Mouse (Mus musculus): Measurements from ENCODE around the gene Bcl11a.

The Bcl11a gene

DNA sequence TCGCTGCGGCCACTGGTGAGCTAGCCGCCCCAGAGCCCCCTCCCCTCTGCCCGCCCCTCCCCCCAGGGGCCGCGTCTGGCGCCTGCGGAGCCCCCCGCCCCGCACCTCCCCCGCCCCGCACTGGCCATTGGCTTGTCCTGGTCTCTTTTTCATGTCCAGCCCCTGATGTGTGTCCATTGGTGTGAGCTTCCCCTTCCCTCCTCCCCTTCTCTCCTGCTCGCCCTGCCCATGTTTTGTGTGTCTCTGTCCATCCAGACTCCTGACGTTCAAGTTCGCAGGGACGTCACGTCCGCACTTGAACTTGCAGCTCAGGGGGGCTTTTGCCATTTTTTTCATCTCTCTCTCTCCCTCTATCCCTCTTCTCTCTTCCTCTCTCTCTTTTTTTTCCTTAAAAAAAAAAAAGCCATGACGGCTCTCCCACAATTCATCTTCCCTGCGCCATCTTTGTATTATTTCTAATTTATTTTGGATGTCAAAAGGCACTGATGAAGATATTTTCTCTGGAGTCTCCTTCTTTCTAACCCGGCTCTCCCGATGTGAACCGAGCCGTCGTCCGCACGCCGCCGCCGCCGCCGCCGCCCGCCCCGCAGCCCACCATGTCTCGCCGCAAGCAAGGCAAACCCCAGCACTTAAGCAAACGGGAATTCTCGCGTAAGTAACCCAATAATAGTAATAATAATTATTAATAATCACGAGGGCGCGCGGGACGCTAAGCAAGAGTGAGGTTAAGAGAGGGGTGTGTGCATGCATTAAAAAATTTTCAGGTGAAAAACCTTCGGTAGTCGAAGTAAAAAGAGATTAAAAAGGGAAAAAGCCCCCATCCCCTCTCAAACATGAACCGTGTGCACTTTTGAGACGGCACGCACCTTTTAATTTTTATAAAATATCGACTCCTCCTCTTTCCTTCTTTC, at the start of gene Bcl11a:
Gene Bcl11a, plus strand, starts transcription at position 262 of the 911 bp plus-strand sequence.
- peak; percentile 82 for DNase-seq (ENCODE audit: low spot score)

GRCm38 (mm10) chr11:24044025-24044424, 33.8 kb upstream of the Bcl11a start:
- no peak for DNase-seq (ENCODE audit: low spot score)

GRCm38 (mm10) chr11:24049226-24050031, 28.4 kb upstream of the Bcl11a start:
- DNase-seq (ENCODE audit: low spot score): peak; percentile 87

DNA sequence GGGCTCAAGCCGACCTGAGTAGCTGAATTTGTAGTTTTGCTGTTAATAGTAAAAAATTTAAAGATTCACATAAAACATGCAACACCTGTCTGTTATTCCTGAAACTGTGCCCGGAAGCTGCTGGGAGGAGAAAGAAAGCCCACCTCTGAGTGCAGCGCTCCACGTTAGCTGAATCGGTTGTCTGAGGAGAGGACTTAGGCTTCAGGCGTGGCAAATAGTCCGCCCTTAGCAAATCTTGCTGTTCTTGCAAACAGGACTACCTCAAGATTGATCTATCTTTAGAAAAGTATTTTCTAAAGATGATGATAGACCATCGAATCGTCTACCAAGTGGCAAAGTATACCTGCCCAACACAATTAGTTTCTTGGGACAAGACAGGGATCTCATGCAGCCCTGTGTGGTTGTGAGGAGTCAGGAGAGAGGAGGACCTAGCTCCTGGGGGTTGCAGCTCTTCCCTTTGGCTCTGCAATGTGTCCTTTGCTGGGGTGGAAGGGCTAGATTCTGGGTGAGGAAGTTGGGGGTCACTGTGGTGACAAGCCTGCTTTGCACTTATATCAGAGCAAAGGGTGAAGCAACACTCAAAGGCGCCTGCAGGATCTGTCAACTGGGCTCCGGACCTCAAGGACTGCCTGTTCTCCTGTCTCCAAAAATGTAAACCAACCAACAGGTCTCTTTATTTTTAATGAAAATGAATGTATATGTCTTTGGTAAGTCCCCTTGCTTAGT, 27.7 kb upstream of the Bcl11a start:
- DNase-seq (ENCODE audit: low spot score): no peak

GRCm38 (mm10) chr11:24052882-24053281, 25.0 kb upstream of the Bcl11a start:
- DNase-seq (ENCODE audit: low spot score): peak; percentile 45

- DNase-seq (ENCODE audit: low spot score): no peak
These were observed 18.7 kb upstream of the Bcl11a start for GRCm38 (mm10) chr11:24059137-24059536.

DNA sequence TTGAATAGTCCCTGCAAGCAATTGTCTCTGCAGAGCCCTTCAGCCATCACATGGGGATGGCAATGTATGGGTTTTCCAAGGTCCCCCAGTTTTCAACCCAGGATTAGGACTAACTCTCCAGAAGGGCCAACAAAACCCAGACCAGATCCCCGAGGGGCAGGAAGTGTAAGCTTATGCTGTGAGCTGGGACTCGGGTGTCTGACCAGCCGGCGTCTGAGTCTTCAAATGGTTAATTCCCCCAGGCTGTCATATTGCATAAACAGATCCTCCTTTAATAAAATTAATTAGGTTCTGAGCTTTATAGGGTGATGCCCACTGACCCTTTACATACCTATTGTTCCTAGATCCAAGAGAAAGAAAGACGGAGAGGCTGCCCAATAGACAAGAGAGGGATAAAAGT, 17.4 kb upstream of the Bcl11a start:
- peak; percentile 71 for DNase-seq (ENCODE audit: low spot score)

DNA sequence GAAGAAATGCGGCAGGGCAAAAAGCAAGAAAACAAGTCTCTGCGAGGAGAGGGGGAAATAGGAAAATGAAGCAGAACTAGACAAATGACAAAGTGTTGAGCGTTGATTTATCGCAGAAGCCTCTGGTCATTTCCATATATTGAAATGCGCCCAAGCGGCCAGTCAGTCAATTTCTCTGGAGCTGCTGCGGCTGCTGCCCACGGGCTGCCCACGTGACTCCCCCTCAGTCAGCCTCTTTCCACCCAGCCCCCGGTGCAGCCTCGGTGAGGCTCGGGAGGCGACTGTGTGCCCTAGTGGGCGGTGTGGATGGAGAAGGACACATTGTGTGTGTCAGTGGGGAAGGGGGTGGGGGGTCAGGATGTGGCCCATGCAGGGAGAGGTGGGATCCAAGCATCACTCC, 16.0 kb upstream of the Bcl11a start:
- DNase-seq (ENCODE audit: low spot score): peak; percentile 51

- peak; percentile 61 for DNase-seq (ENCODE audit: low spot score)
These were observed 15.3 kb upstream of the Bcl11a start for GRCm38 (mm10) chr11:24062495-24063096.

GRCm38 (mm10) chr11:24064221-24064620, 13.6 kb upstream of the Bcl11a start:
- no peak for DNase-seq (ENCODE audit: low spot score)

GRCm38 (mm10) chr11:24065313-24065712, 12.5 kb upstream of the Bcl11a start:
- DNase-seq (ENCODE audit: low spot score): peak; percentile 33

DNA sequence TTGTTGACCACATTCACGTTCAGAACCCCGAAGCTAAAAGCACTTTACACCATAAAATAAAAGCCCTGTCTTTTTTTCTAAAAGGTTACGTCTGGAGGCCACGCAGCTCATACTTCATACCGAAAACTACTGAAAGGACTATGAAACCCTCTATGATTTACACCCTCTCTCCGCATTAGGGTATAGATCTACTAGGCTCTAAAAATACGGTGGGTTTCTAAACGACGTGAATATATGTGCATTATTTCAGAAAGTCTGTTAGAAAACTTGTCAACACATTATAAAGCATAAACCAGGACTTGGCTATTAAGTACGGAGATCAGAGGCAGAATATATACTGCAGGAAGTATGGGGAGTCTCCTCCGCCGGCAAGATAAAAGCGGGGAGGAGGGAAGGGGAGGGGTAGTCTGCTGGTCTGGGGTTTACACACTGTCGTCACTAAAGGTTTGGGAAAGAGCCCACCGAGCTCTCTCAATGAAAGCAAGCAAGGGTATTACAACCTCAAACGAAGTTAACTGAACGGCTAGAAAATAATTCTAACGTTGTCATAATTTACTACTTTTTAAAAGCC, 3.8 kb upstream of the Bcl11a start:
- DNase-seq (ENCODE audit: low spot score): peak; percentile 40

- DNase-seq (ENCODE audit: low spot score): peak; percentile 49
These were observed 3.2 kb upstream of the Bcl11a start, which contains the start of gene A830031A19Rik for GRCm38 (mm10) chr11:24074634-24075104. A830031A19Rik (minus strand) TSS chr11:24075054.

DNA sequence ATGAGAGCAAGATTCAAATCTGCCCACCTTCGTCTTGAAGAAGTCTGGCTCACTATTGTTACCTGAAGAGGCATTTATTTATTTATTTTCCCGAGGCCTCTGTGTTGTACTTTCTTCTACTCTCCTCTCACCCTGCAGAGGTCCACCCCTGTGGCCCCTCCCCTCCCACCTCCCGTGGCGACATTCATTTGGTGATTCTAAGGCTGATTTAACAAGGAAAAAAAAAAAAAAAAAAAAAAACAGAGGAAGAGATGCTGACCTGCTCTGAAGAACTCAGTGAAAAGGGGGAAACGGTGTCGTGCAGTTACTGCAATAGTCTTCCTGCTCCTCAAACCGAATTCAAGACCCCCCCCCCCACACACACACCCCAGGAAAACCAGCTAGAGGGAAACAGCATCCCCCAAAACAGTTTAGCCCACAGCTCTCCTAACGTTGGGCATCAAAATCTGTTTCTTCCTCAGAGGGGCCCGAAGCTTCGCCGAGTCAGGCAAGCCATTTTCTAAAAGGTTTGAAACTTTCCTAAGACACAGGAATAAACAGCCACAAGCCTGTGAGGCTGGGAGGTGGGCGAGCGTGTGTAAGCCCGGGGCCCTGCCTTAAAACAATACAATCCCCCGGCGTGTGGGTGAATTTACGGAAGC, 2.2 kb upstream of the Bcl11a start:
- peak; percentile 41 for DNase-seq (ENCODE audit: low spot score)

DNA sequence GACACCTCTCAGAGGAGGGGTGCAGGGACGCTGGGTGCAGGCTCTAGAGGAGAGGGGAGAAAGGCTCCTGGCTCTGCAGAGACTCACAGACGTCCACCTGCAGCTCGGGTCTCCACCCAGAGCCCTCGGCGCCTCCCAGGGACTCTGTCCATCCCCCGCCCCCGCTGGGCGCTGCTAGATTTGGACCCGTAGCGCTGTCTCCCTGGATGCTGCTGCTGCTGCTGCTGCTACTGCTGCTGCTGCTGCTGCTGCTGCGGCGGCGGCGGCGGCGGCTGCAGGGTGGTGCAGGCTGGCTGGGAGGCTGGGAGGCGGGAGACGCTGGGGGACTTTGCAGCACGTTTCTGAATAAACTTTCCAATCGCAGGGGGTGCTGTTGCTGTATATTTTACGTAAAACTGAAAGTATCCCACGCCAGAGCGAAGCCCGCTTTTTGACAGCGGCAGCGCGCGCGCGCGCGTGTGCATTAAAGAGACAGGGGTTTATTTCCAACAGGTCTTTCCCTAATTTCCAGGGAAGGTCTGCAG, 1.7 kb upstream of the Bcl11a start:
- DNase-seq (ENCODE audit: low spot score): peak; percentile 81

DNA sequence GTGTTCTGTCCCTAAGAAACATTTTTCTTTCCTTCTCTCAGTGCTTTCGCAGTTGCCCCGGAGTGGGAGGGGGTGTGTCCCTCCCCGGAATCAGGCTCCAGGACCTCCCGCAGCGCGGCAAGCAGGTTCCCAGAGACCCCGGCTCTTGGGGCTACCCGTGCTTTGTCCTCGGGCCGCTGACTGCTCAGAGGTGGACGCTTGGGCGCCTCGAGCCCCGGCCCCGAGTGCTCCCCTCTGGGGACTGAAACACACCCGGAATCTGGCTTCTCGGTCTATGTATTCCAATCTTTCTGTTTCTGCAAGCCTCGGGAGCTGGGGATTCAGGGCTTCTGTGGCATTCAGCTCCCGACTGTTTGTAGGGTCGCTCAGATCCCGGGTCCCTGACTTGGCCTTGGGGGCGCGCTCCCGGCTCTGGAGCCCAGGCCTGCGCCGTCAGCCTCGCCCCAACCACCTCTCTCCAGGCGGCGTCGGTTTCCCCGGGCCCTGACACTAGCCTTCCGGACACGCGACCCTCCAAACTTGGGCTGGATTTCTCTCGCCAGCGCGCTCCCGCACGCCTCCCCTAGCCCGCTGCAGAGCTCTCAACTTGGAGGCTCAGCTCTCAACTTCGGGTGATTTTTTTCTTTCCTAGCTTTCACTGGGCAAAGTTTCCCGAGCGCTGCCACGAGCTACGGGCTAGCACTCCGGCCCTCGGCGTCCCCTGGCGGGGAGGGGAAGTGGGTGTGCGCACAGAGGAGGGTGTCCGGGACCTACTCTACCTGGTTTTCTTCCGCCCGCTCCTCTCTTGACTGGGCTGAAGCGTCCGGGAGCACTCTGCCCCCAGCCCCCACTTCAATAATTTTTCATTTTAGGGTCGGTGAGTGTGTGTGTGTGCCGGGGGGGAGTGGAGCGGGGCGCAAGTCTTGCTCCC, 780 bp upstream of the Bcl11a start:
- DNase-seq (ENCODE audit: low spot score): peak; percentile 75

DNA sequence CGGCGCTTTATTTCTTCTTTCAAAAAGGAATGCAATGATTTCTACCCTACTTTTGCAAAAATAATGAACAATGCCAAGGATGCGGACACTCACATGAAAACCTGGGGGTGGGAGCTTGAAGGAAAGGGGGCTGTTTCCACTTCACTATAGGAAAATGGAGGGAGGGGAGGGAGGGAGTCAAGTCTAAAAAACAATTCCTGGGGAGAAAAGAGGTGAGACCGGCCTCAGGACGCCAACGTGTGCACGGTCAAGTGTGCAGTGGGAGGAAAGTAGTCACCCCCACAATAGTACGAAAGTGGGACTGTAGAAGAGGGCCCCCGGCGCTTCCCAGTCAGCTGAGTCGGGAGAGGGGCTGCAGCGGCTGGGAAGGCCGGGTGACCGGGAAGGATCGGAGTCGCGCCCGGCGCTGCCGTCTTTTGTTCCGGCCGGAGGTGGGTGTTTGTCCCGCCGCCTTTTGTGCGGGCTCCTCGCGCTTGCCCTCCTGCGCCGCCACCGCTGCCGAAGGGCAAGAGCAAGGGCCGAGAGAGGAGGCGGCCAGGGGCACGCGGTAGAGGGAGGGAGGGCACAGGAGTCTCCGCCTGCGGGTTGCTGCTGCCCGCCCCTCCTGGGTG, 955 bp downstream of the Bcl11a start:
- peak; percentile 72 for DNase-seq (ENCODE audit: low spot score)

GRCm38 (mm10) chr11:24079392-24080391, 1.8 kb downstream of the Bcl11a start:
- peak; percentile 61 for DNase-seq (ENCODE audit: low spot score)
